Mouse (Mus musculus): Measurements from ENCODE around the gene C2cd4c. TPM values are rescaled to one million over a fixed set of nuclear protein-coding genes. Genes with fewer than 3 reads are reported as not detected.
A peak's percentile ranks its signal among the peaks of the same experiment; 100 is the strongest.

The C2cd4c gene
- total and polyA plus RNA-seq, 3 experiments: 0.01 TPM; not detected in 2

- DNase-seq (ENCODE audit: low read depth, low spot score): no peak
- Histone ChIP-seq H3K27me3 (ENCODE audit: control insufficient read depth in 1 of 2, insufficient read depth in 2 of 2, low read length in 2 of 2) (no peaks in the 10 kb centered on the region; a peak in 1 of 4 replicates), H3K4me1 (ENCODE audit: control insufficient read depth in 1 of 2, insufficient read depth in 2 of 2, low read length in 2 of 2) (no peaks in the 10 kb centered on the region), H3K36me3 (ENCODE audit: control insufficient read depth in 1 of 2, insufficient read depth in 2 of 2, low read length in 2 of 2) (no peaks in the 10 kb centered on the region), H3K9ac (ENCODE audit: control insufficient read depth, low read depth, low read length, poor library complexity, severe bottlenecking) (no peak overlapping the region), H3K4me3 (ENCODE audit: control insufficient read depth in 1 of 2, insufficient read depth in 1 of 2, low read depth in 2 of 2, low read length in 2 of 2) (no peak overlapping the region), H3K79me2 (ENCODE audit: control insufficient read depth, insufficient read depth, low read length, poor library complexity) (no peaks in the 10 kb centered on the region), H3K27ac (ENCODE audit: control insufficient read depth, low read depth, low read length) (no peak overlapping the region), H3K9me3 (replicated peaks; ENCODE audit: insufficient read depth, low read length) (no peaks in the 10 kb centered on the region)
- TF ChIP-seq MEF2A (IDR thresholded peaks at IDR 0.05; ENCODE audit: extremely low read depth, insufficient replicate concordance, low read depth, low read length, poor library complexity, severe bottlenecking) (no peak), MYC (IDR thresholded peaks at IDR 0.05; ENCODE audit: low read depth, low read length) (no peak), KAT2A (conservative IDR thresholded peaks at IDR 0.05; ENCODE audit: low read depth, low read length) (no peak), MXI1 (IDR thresholded peaks at IDR 0.05; ENCODE audit: low read depth, low read length) (no peak), MAFK (IDR thresholded peaks at IDR 0.05; ENCODE audit: borderline replicate concordance, low read depth, low read length) (no peak), RAD21 (IDR thresholded peaks at IDR 0.05; ENCODE audit: low read depth, low read length) (no peak), POLR2AphosphoS5 (IDR thresholded peaks at IDR 0.05; ENCODE audit: borderline replicate concordance, low read depth, low read length) (no peak), USF1 (IDR thresholded peaks at IDR 0.05; ENCODE audit: low read depth, low read length) (no peak), NRF1 (IDR thresholded peaks at IDR 0.05; ENCODE audit: insufficient read depth, low read depth, low read length, poor library complexity, severe bottlenecking) (no peak), ZMIZ1 (IDR thresholded peaks at IDR 0.05; ENCODE audit: low read depth, low read length) (no peak), TCF12 (IDR thresholded peaks at IDR 0.05; ENCODE audit: low read depth, low read length) (no peak), HCFC1 (IDR thresholded peaks at IDR 0.05; ENCODE audit: low read depth, low read length) (no peak), GABPA (IDR thresholded peaks at IDR 0.05; ENCODE audit: low read depth, low read length) (no peak)
These were observed 32.3 kb downstream of the C2cd4c start for GRCm38 (mm10) chr10:79581501-79581900.

DNA sequence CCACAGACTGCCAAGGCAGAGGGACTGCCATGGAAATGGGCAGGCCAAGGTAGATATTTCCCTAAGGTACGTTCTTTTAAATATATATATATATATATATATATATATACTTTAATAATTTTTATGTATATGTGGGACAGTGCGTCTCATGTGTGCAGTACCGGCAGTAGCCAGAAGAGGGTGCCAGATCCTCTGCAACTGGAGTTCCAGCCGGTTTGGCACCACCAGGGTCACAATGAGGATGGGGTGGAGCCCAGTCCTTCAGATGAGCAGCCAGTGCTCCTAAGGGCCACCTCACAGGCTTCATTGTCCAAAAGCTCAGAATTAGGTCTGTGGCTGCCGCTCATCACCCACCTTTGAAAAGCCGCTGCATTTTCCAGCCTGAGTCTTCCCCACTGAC, 33.0 kb downstream of the C2cd4c start:
- Histone ChIP-seq H3K27me3 (ENCODE audit: control insufficient read depth in 1 of 2, insufficient read depth in 2 of 2, low read length in 2 of 2) (no peaks in the 10 kb centered on the region; a peak in 1 of 4 replicates), H3K79me2 (ENCODE audit: control insufficient read depth, insufficient read depth, low read length, poor library complexity) (no peaks in the 10 kb centered on the region), H3K36me3 (ENCODE audit: control insufficient read depth in 1 of 2, insufficient read depth in 2 of 2, low read length in 2 of 2) (no peaks in the 10 kb centered on the region), H3K4me3 (ENCODE audit: control insufficient read depth in 1 of 2, insufficient read depth in 1 of 2, low read depth in 2 of 2, low read length in 2 of 2) (no peak overlapping the region), H3K4me1 (ENCODE audit: control insufficient read depth in 1 of 2, insufficient read depth in 2 of 2, low read length in 2 of 2) (no peaks in the 10 kb centered on the region), H3K9ac (ENCODE audit: control insufficient read depth, low read depth, low read length, poor library complexity, severe bottlenecking) (no peak overlapping the region), H3K9me3 (replicated peaks; ENCODE audit: insufficient read depth, low read length) (no peaks in the 10 kb centered on the region), H3K27ac (ENCODE audit: control insufficient read depth, low read depth, low read length) (no peak overlapping the region)
- peak; percentile 60 for DNase-seq (ENCODE audit: low read depth, low spot score)
- TF ChIP-seq POLR2AphosphoS2 (IDR thresholded peaks at IDR 0.05; ENCODE audit: low read length): no peak
- peak; percentile 68 to 80 (median 68) for TF ChIP-seq CTCF (IDR thresholded peaks at IDR 0.05 in 2 of 3, conservative IDR thresholded peaks at IDR 0.05 in 1 of 3; ENCODE audit: control insufficient read depth in 1 of 3, insufficient read depth in 1 of 3, low read depth in 2 of 3, low read length in 3 of 3, poor library complexity in 1 of 3, severe bottlenecking in 1 of 3)
- peak; percentile 63 for TF ChIP-seq RAD21 (IDR thresholded peaks at IDR 0.05; ENCODE audit: low read depth, low read length)
- peak; percentile 51 for TF ChIP-seq SMC3 (IDR thresholded peaks at IDR 0.05; ENCODE audit: low read depth, low read length)
